Mouse (Mus musculus) cerebellum, adult 8-10 months (tissue): Measurements from ENCODE around the gene Teddm1b.

Source experiments
- DNase-seq: peaks from one replicate; pipeline ENCODE4 v3.0.0; 2022

The Teddm1b gene

GRCm38 (mm10) chr1:153904236-153904635, 30.1 kb downstream of the Teddm1b start:
- DNase-seq, result no peak

GRCm38 (mm10) chr1:153905884-153906283, 31.7 kb downstream of the Teddm1b start:
- no peak for DNase-seq

GRCm38 (mm10) chr1:153908208-153908607, 34.1 kb downstream of the Teddm1b start:
- no peak for DNase-seq

GRCm38 (mm10) chr1:153908741-153909140, 34.6 kb downstream of the Teddm1b start:
- no peak for DNase-seq

GRCm38 (mm10) chr1:153909213-153909962, 35.2 kb downstream of the Teddm1b start:
- DNase-seq, result no peak

- no peak for DNase-seq
Observed at GRCm38 (mm10) chr1:153909963-153910291, 35.8 kb downstream of the Teddm1b start.

- DNase-seq, result no peak
Observed at GRCm38 (mm10) chr1:153910423-153910822, 36.3 kb downstream of the Teddm1b start.

GRCm38 (mm10) chr1:153911276-153911795, 37.2 kb downstream of the Teddm1b start:
- DNase-seq, result no peak

GRCm38 (mm10) chr1:153913869-153914268, 39.7 kb downstream of the Teddm1b start:
- DNase-seq, result no peak

- no peak for DNase-seq
Observed at GRCm38 (mm10) chr1:153918521-153919206, 44.5 kb downstream of the Teddm1b start.

- no peak for DNase-seq
Observed at GRCm38 (mm10) chr1:153921642-153922041, 47.5 kb downstream of the Teddm1b start.

- no peak for DNase-seq
Observed at GRCm38 (mm10) chr1:153922571-153923021, 48.5 kb downstream of the Teddm1b start.

GRCm38 (mm10) chr1:153924395-153925385, 50.5 kb downstream of the Teddm1b start:
- DNase-seq, result no peak
